In the genomic region with DNA sequence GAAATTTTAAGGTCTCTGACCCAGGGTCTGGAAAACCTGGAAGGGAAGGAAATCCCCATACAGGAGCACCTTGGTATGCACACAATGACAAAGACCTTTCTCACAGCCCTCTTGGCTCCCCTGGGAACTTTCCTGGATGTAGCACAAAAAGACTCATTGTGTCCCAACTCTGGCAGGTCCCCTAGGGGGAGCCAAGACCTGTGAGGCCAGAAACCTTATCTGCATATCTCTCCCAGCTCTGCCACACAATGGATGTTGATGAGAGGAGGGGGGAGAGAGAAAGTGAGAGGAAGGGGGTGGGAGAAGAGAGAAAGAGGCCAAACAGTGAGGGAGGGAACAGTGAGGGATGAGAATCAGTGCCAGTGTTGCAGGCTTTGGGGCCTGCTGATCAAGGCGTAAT, we compare ENCODE assay signal across 11 mouse cellular contexts. TPM values are rescaled to one million over a fixed set of nuclear protein-coding genes. Genes with fewer than 3 reads are reported as not detected.
DNase-seq lines count a peak whose midpoint lies in the region; ATAC-seq and TF ChIP-seq lines count a peak whose summit lies in the region.
"Had no signal": no experiment of that assay in that cellular context is flagged by ENCODE, and none has a peak within 500 bp of the region (broad histone marks: within the 10 kb centered on the region; RNA-seq: fewer than 3 reads in every experiment).

No protein-coding gene starts in this region.

- no peaks in the 10 kb centered on the region for H3K9me3 ChIP-seq in embryonic facial prominence, embryonic 14.5 days (ENCODE audit: control insufficient read depth, low read length)
- no peaks in the 10 kb centered on the region for H3K9me3 ChIP-seq in hindbrain, postnatal 0 days (ENCODE audit: low read length)
- H3K9me3 ChIP-seq in midbrain, embryonic 12.5 days, result no peaks in the 10 kb centered on the region

- 60% methylated on average over 1 of the region's 1 CpGs for WGBS in embryonic facial prominence, embryonic 14.5 days
- 35% methylated on average over 1 of the region's 1 CpGs for WGBS in hindbrain, postnatal 0 days
- 28% methylated on average over 1 of the region's 1 CpGs for WGBS in midbrain, embryonic 12.5 days

- 0 out of 2 replicates have a peak, but pooled peaks have one; percentile 16 for TF ChIP-seq CTCF in hindbrain, postnatal 0 days (IDR thresholded peaks at IDR 0.05; ENCODE audit: low read depth)

- H3K36me3 ChIP-seq in embryonic facial prominence, embryonic 14.5 days (ENCODE audit: control insufficient read depth, insufficient read depth, low read length), result no peaks in the 10 kb centered on the region
- H3K36me3 ChIP-seq in hindbrain, postnatal 0 days (ENCODE audit: insufficient read depth, low read length), result no peaks in the 10 kb centered on the region
- H3K36me3 ChIP-seq in midbrain, embryonic 12.5 days, result no peaks in the 10 kb centered on the region
- H3K36me3 ChIP-seq: G1E had no signal

- H3K4me1 ChIP-seq in embryonic facial prominence, embryonic 14.5 days (ENCODE audit: control insufficient read depth, insufficient read depth, low read length), result no peaks in the 10 kb centered on the region
- no peaks in the 10 kb centered on the region for H3K4me1 ChIP-seq in hindbrain, postnatal 0 days (ENCODE audit: insufficient read depth, low read length)
- H3K4me1 ChIP-seq in midbrain, embryonic 12.5 days, result peaks cover 21% of the 10 kb centered on the region

- H3K27ac ChIP-seq in embryonic facial prominence, embryonic 14.5 days (replicated peaks; ENCODE audit: low read depth, low read length), result no peak overlapping the region
- no peak overlapping the region for H3K27ac ChIP-seq in hindbrain, postnatal 0 days
- no peak overlapping the region; the same call in 1 of the 2 replicates for H3K27ac ChIP-seq in midbrain, embryonic 12.5 days (replicated peaks)

- no peak overlapping the region for H3K9ac ChIP-seq in embryonic facial prominence, embryonic 14.5 days (ENCODE audit: low read depth, low read length)
- no peak overlapping the region for H3K9ac ChIP-seq in hindbrain, postnatal 0 days (replicated peaks; ENCODE audit: low read length)
- H3K9ac ChIP-seq in midbrain, embryonic 12.5 days (replicated peaks), result no peak overlapping the region

- H3K4me3 ChIP-seq in embryonic facial prominence, embryonic 14.5 days (ENCODE audit: low read depth, low read length), result no peak overlapping the region
- no peak overlapping the region for H3K4me3 ChIP-seq in hindbrain, postnatal 0 days (ENCODE audit: low read length)
- H3K4me3 ChIP-seq in midbrain, embryonic 12.5 days, result no peak overlapping the region

- H3K4me2 ChIP-seq in embryonic facial prominence, embryonic 14.5 days (ENCODE audit: low read depth, low read length), result no peak overlapping the region
- H3K4me2 ChIP-seq in hindbrain, postnatal 0 days (ENCODE audit: low read depth, low read length), result no peak overlapping the region
- no peak overlapping the region for H3K4me2 ChIP-seq in midbrain, embryonic 12.5 days (replicated peaks)

- peak; percentile 16 for DNase-seq in kidney, adult 18-20 months
- DNase-seq in kidney, adult 11 months, result no peak
- peak; percentile 67 for DNase-seq in embryonic facial prominence, embryonic 14.5 days (ENCODE audit: low spot score)
- DNase-seq in hindbrain, postnatal 0 days (ENCODE audit: low spot score), result no peak
- DNase-seq in thymus, postnatal 4 days, result no peak
- no peak for DNase-seq in urinary bladder, postnatal 4 days (ENCODE audit: low spot score in 2 of 2)
- DNase-seq in frontal cortex, postnatal 10 days (ENCODE audit: low spot score in 2 of 2), result no peak

- 0 out of 2 replicates have a peak, but pooled peaks have one; percentile 30 for ATAC-seq in embryonic facial prominence, embryonic 14.5 days (ENCODE audit: low read depth)
- no peak for ATAC-seq in hindbrain, postnatal 0 days
- peak; percentile 75 for ATAC-seq in midbrain, embryonic 12.5 days (ENCODE audit: low FRiP score, low read depth)

- H3K27me3 ChIP-seq in embryonic facial prominence, embryonic 14.5 days (replicated peaks; ENCODE audit: control insufficient read depth, insufficient read depth, low read length), result no peaks in the 10 kb centered on the region
- H3K27me3 ChIP-seq in hindbrain, postnatal 0 days (ENCODE audit: insufficient read depth, low read length), result no peaks in the 10 kb centered on the region
- 0 out of 2 replicates have a peak, but pooled peaks cover 4% of the 10 kb centered on the region for H3K27me3 ChIP-seq in midbrain, embryonic 12.5 days

RNA-seq across cellular contexts. Expression of gene Ptprg, which starts 18.9 kb away (rescaled TPM):
- 23.5 and 28.2 TPM in 2 replicates for polyA plus RNA-seq in embryonic facial prominence, embryonic 14.5 days (2014; fragmentation: Nextera tagmentation; extraction: Ambion mirVana)
- 90.5 and 101 TPM in 2 replicates for total RNA-seq in hindbrain, postnatal 0 days (2014; rRNA removed)
- polyA plus RNA-seq in hindbrain, postnatal 0 days (2015; fragmentation: Nextera tagmentation; extraction: Ambion mirVana), result 33.0 and 35.6 TPM in 2 replicates
- polyA plus RNA-seq in midbrain, embryonic 12.5 days (2016; fragmentation: Nextera tagmentation; extraction: Ambion mirVana), result 39.9 and 47.4 TPM in 2 replicates
- total RNA-seq: granulocyte monocyte progenitor cell, adult 5-6 weeks; neutrophil, adult 5-6 weeks had no signal
- polyA plus RNA-seq: G1E had no signal

Comparison
In these comparisons a context has a peak if more than half of its experiments do, and no peak if none do; other contexts are left out.
1. DNase-seq: peak in kidney, adult 18-20 months (single experiment) and embryonic facial prominence, embryonic 14.5 days (single experiment); none in kidney, adult 11 months (single experiment), hindbrain, postnatal 0 days (single experiment), thymus, postnatal 4 days (single experiment), urinary bladder, postnatal 4 days (0 of 2) and frontal cortex, postnatal 10 days (0 of 2).